In genomic region chr13:54468098-54469011, GRCm38 (mm10) we compare ENCODE assay signal across 8 mouse cellular contexts. TPM values are rescaled to one million over a fixed set of nuclear protein-coding genes. Genes with fewer than 3 reads are reported as not detected.
DNase-seq lines count a peak whose midpoint lies in the region; ATAC-seq lines count a peak whose summit lies in the region.

TSS of gene Thoc3 (minus strand) at chr13:54468849.

- DNase-seq in ZHBTc4 (ENCODE audit: low read depth, low spot score), result peak; percentile 96
- peak; percentile 75 to 82 for DNase-seq in gastrocnemius, adult 8-10 months (ENCODE audit: low spot score in 2 of 2)
- peak; percentile 67 for DNase-seq in hindlimb bud, embryonic 11.5 days (ENCODE audit: extremely low spot score, low read depth, low spot score)
- peak; percentile 78 to 82 for DNase-seq in left cerebral cortex, adult 8-10 months (ENCODE audit: low spot score in 2 of 2)
- peak; percentile 94 for DNase-seq in right cerebral cortex, postnatal 10 days (ENCODE audit: low spot score in 2 of 2)
- peak; percentile 86 for DNase-seq in urinary bladder, postnatal 25 days (ENCODE audit: low spot score)

- peak; percentile 100 for ATAC-seq in common myeloid progenitor, adult 5-6 weeks (replicated peaks; ENCODE audit: low read depth, poor library complexity, severe bottlenecking)

- no peaks in the 10 kb centered on the region for H3K27me3 ChIP-seq in megakaryocyte, embryonic 14.5 days (replicated peaks)

- peak within 1 kb of the TSS; percentile 96 for H3K4me3 ChIP-seq in megakaryocyte, embryonic 14.5 days (replicated peaks)

- peaks cover 49% of the 10 kb centered on the region for H3K4me1 ChIP-seq in megakaryocyte, embryonic 14.5 days

- peaks cover 44% of the 10 kb centered on the region for H3K36me3 ChIP-seq in megakaryocyte, embryonic 14.5 days (replicated peaks; ENCODE audit: low read length)

- peaks cover 3% of the 10 kb centered on the region; the same call in 1 of the 2 replicates for H3K9me3 ChIP-seq in megakaryocyte, embryonic 14.5 days

RNA-seq across cellular contexts. Expression of gene Thoc3, which starts in this region (rescaled TPM):
- 40.0 and 46.4 TPM in 2 replicates for total RNA-seq in common myeloid progenitor, adult 5-6 weeks (2017)
- total RNA-seq in gastrocnemius, adult 8-10 months (2022), result 10 to 100 TPM; 12.0 to 19.0 (median 16.5) TPM
- total RNA-seq in left cerebral cortex, adult 8-10 months (2022), result 10 to 100 TPM; 31.2 to 37.2 (median 35.5) TPM
- 57.4 and 77.1 TPM in 2 replicates for polyA plus RNA-seq in megakaryocyte, embryonic 14.5 days (2012; ENCODE audit: insufficient read depth, low replicate concordance)

Comparison
In these comparisons a context has a peak if more than half of its experiments do, and no peak if none do; other contexts are left out.
1. Peak in every context shown above with its lines: DNase-seq, ATAC-seq and H3K4me3 ChIP-seq.